7 mouse cellular contexts compared by ENCODE assay signal in the genomic region with DNA sequence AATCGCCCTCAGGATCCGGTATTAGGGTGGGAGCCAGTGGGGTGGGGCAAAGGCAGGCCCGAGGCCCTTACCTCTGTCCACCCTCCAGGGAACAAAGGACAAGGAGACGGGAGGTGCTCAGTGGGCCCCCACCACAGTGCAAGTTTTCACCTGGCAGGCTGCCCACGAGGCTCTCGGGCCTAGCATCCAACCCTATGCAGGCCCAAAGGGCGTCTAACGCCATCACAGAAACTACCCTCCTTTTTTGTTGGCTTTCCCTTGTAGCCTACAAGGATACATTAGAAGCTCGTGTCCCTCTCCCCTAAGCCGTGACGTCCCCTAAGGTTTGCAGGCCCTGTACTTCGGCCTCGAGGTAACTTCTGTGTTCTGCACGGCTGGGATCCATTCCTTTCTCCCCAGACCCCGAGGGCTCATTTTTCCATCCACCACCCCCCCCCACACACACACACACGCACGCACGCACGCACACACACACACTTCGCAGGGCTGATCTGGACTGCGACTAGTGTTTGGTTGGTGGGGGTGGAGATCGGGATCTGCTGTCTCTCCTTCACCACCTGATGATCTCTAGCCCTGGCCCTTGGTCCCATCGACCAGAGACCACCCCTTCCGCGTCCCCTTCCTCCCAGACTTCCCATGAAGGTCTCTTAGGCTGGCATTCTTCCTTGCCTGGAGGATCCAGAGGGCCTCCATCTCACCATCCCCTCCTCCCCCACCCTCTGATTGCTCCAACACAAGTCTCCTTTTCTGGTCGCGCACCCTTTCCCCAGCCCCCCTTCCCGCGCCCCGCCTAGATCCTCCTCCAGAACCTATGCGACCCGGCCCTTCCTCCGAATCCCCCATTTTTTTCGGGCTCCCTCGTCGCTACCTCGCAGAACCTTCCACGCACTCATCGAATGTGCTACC. TPM values are rescaled to one million over a fixed set of nuclear protein-coding genes. Genes with fewer than 3 reads are reported as not detected.
DNase-seq lines count a peak whose midpoint lies in the region; ATAC-seq and TF ChIP-seq lines count a peak whose summit lies in the region.

No protein-coding gene starts in this region.

- H3K36me3 ChIP-seq in ES-E14 (ENCODE audit: control insufficient read depth, insufficient read depth, low read length, poor library complexity, severe bottlenecking), result peaks cover 27% of the 10 kb centered on the region
- H3K36me3 ChIP-seq in heart, embryonic 13.5 days, result peaks cover 49% of the 10 kb centered on the region
- peaks cover 24% of the 10 kb centered on the region for H3K36me3 ChIP-seq in kidney, postnatal 0 days (ENCODE audit: insufficient read depth, low read length)
- peaks cover 25% of the 10 kb centered on the region for H3K36me3 ChIP-seq in lung, embryonic 16.5 days (ENCODE audit: control insufficient read depth, insufficient read depth, low read length)

- H3K4me2 ChIP-seq in heart, embryonic 13.5 days, result peak overlapping the region; percentile 82
- H3K4me2 ChIP-seq in kidney, postnatal 0 days (ENCODE audit: low read length), result peak overlapping the region; percentile 94
- H3K4me2 ChIP-seq in lung, embryonic 16.5 days (ENCODE audit: low read depth, low read length), result peak overlapping the region; percentile 85

- H3K4me3 ChIP-seq in ES-E14 (ENCODE audit: insufficient read depth in 1 of 2, low read depth in 1 of 2, low read length in 2 of 2, poor library complexity in 1 of 2, severe bottlenecking in 1 of 2), result peak overlapping the region; percentile 90 to 98
- peak overlapping the region; percentile 82 for H3K4me3 ChIP-seq in heart, embryonic 13.5 days
- H3K4me3 ChIP-seq in kidney, postnatal 0 days (replicated peaks; ENCODE audit: low read depth, low read length), result peak overlapping the region; percentile 83
- peak overlapping the region; percentile 86 for H3K4me3 ChIP-seq in lung, embryonic 16.5 days (ENCODE audit: low read length)

- peak overlapping the region; percentile 82 for H3K27ac ChIP-seq in ES-E14 (ENCODE audit: insufficient read depth, low read depth, low read length, poor library complexity, severe bottlenecking)
- peak overlapping the region; percentile 100 for H3K27ac ChIP-seq in heart, embryonic 13.5 days (replicated peaks)
- H3K27ac ChIP-seq in kidney, postnatal 0 days, result peak overlapping the region; percentile 90
- H3K27ac ChIP-seq in lung, embryonic 16.5 days (ENCODE audit: low read length), result peak overlapping the region; percentile 92

- H3K4me1 ChIP-seq in ES-E14 (ENCODE audit: control insufficient read depth in 2 of 2, insufficient read depth in 2 of 2, low read length in 2 of 2, poor library complexity in 1 of 2), result peaks cover 2 to 7% of the 10 kb centered on the region in 2 experiments; a peak in 2 of 4 replicates
- H3K4me1 ChIP-seq in heart, embryonic 13.5 days, result peaks cover 53% of the 10 kb centered on the region
- H3K4me1 ChIP-seq in kidney, postnatal 0 days (replicated peaks; ENCODE audit: insufficient read depth, low read length), result peaks cover 12% of the 10 kb centered on the region
- H3K4me1 ChIP-seq in lung, embryonic 16.5 days (replicated peaks; ENCODE audit: control insufficient read depth, insufficient read depth, low read length), result peaks cover 12% of the 10 kb centered on the region

- no peaks in the 10 kb centered on the region for H3K27me3 ChIP-seq in heart, embryonic 13.5 days (replicated peaks)
- no peaks in the 10 kb centered on the region for H3K27me3 ChIP-seq in kidney, postnatal 0 days (ENCODE audit: insufficient read depth, low read length)
- H3K27me3 ChIP-seq in lung, embryonic 16.5 days (ENCODE audit: control insufficient read depth, insufficient read depth, low read depth, low read length), result no peaks in the 10 kb centered on the region

- WGBS in heart, embryonic 13.5 days, result under 1% methylated on average over 39 of the region's 39 CpGs
- under 1% methylated on average over 39 of the region's 39 CpGs for WGBS in kidney, postnatal 0 days
- WGBS in lung, embryonic 16.5 days, result under 1% methylated on average over 39 of the region's 39 CpGs

- TF ChIP-seq CTCF in kidney, postnatal 0 days (IDR thresholded peaks at IDR 0.05; ENCODE audit: low read depth), result no peak

- DNase-seq in ES-E14 (ENCODE audit: low read depth, low spot score), result no peak
- peak; percentile 48 to 58 for DNase-seq in adrenal gland, adult 18-20 months (ENCODE audit: low spot score in 2 of 2)
- peak; percentile 62 for DNase-seq in embryo, embryonic 11 days
- peak; percentile 63 for DNase-seq in kidney, postnatal 0 days (ENCODE audit: low spot score)
- DNase-seq in retina, postnatal 1 day, result peak; percentile 64

- no peak for ATAC-seq in heart, embryonic 13.5 days (ENCODE audit: extremely low read depth, insufficient number of reproducible peaks, low FRiP score, low TSS enrichment)
- peak; percentile 49 for ATAC-seq in kidney, postnatal 0 days (replicated peaks; ENCODE audit: low FRiP score, low read depth)
- peak; percentile 63 for ATAC-seq in lung, embryonic 16.5 days (ENCODE audit: low read depth)

- H3K9me3 ChIP-seq in ES-E14 (ENCODE audit: control insufficient read depth, insufficient read depth, low read depth, low read length), result no peaks in the 10 kb centered on the region
- no peaks in the 10 kb centered on the region for H3K9me3 ChIP-seq in heart, embryonic 13.5 days
- no peaks in the 10 kb centered on the region for H3K9me3 ChIP-seq in kidney, postnatal 0 days (replicated peaks; ENCODE audit: low read length)
- no peaks in the 10 kb centered on the region for H3K9me3 ChIP-seq in lung, embryonic 16.5 days (ENCODE audit: control insufficient read depth, low read length)

- in situ Hi-C loops in ES-E14 (cut with MboI; ENCODE audit: low sequenced_read_pairs in 2 of 2, unreplicated experiment in 2 of 2), result no loop called here

- H3K9ac ChIP-seq in ES-E14 (ENCODE audit: insufficient read depth, low read depth, low read length, poor library complexity, severe bottlenecking), result peak overlapping the region; percentile 99
- H3K9ac ChIP-seq in heart, embryonic 13.5 days, result peak overlapping the region; percentile 97
- H3K9ac ChIP-seq in kidney, postnatal 0 days (ENCODE audit: low read depth, low read length), result peak overlapping the region; percentile 91
- peak overlapping the region; percentile 98 for H3K9ac ChIP-seq in lung, embryonic 16.5 days (ENCODE audit: low read length)

TF ChIP-seq in ES-E14, 5 proteins besides CTCF, POLR2A, EP300 and RAD21:
- TF ChIP-seq CHD2 (IDR thresholded peaks at IDR 0.05; ENCODE audit: low read depth, low read length) (no peak), ZNF384 (IDR thresholded peaks at IDR 0.05; ENCODE audit: low read depth, low read length) (no peak), HCFC1 (IDR thresholded peaks at IDR 0.05; ENCODE audit: borderline replicate concordance, insufficient read depth, low read length) (no peak), MAFK (IDR thresholded peaks at IDR 0.05; ENCODE audit: insufficient read depth, low read depth, low read length) (no peak)

RNA-seq across cellular contexts. Expression of a gene that starts 2.3 kb away (rescaled TPM):
- total RNA-seq in ES-E14 (2012; rRNA removed), result 2.3 and 2.6 TPM in 2 replicates
- 1 to 10 TPM in 1 of 2 experiments, under 1 TPM in 1; 0.74 to 1.7 TPM for total RNA-seq in adrenal gland, adult 18-20 months (2021)
- 3,442 and 4,164 TPM in 2 replicates for polyA plus RNA-seq in heart, embryonic 13.5 days (2015; fragmentation: Nextera tagmentation; extraction: Ambion mirVana)
- 0.79 and 0.95 TPM in 2 replicates for polyA plus RNA-seq in kidney, postnatal 0 days (2015; fragmentation: Nextera tagmentation; extraction: Ambion mirVana)
- polyA plus RNA-seq in lung, embryonic 16.5 days (2015; fragmentation: Nextera tagmentation; extraction: Ambion mirVana), result 93.6 and 113 TPM in 2 replicates

RNA-seq across cellular contexts. Expression of a gene that starts 10.9 kb away (rescaled TPM):
- total RNA-seq in ES-E14 (2012; rRNA removed), result 169 and 204 TPM in 2 replicates
- total RNA-seq in adrenal gland, adult 18-20 months (2021), result 100 to 1,000 TPM; 257 to 319 TPM
- 340 and 345 TPM in 2 replicates for polyA plus RNA-seq in heart, embryonic 13.5 days (2015; fragmentation: Nextera tagmentation; extraction: Ambion mirVana)
- 197 and 214 TPM in 2 replicates for polyA plus RNA-seq in kidney, postnatal 0 days (2015; fragmentation: Nextera tagmentation; extraction: Ambion mirVana)
- polyA plus RNA-seq in lung, embryonic 16.5 days (2015; fragmentation: Nextera tagmentation; extraction: Ambion mirVana), result 377 and 397 TPM in 2 replicates

RNA-seq across cellular contexts. Expression of a gene that starts 11.8 kb away (rescaled TPM):
- 0.22 and 0.37 TPM in 2 replicates for total RNA-seq in ES-E14 (2012; rRNA removed)
- total RNA-seq in adrenal gland, adult 18-20 months (2021), result 10 to 100 TPM in 1 of 2 experiments, 1 to 10 TPM in 1; 8.5 to 10.6 TPM
- polyA plus RNA-seq in heart, embryonic 13.5 days (2015; fragmentation: Nextera tagmentation; extraction: Ambion mirVana), result 0.51 TPM in 2 replicates
- polyA plus RNA-seq in kidney, postnatal 0 days (2015; fragmentation: Nextera tagmentation; extraction: Ambion mirVana), result 6.5 and 7.8 TPM in 2 replicates
- polyA plus RNA-seq in lung, embryonic 16.5 days (2015; fragmentation: Nextera tagmentation; extraction: Ambion mirVana), result 2.3 and 2.7 TPM in 2 replicates

RNA-seq across cellular contexts. Expression of a gene that starts 37.4 kb away (rescaled TPM):
- 1.3 and 2.0 TPM in 2 replicates for total RNA-seq in ES-E14 (2012; rRNA removed)
- 10 to 100 TPM; 83.4 to 93.7 TPM for total RNA-seq in adrenal gland, adult 18-20 months (2021)
- polyA plus RNA-seq in heart, embryonic 13.5 days (2015; fragmentation: Nextera tagmentation; extraction: Ambion mirVana), result 43.2 and 49.5 TPM in 2 replicates
- polyA plus RNA-seq in kidney, postnatal 0 days (2015; fragmentation: Nextera tagmentation; extraction: Ambion mirVana), result 26.4 and 27.8 TPM in 2 replicates
- 48.9 and 52.1 TPM in 2 replicates for polyA plus RNA-seq in lung, embryonic 16.5 days (2015; fragmentation: Nextera tagmentation; extraction: Ambion mirVana)

RNA-seq across cellular contexts. Expression of a gene that starts 45.3 kb away (rescaled TPM):
- 4.8 and 5.3 TPM in 2 replicates for total RNA-seq in ES-E14 (2012; rRNA removed)
- 1 to 10 TPM; 5.8 to 6.7 TPM for total RNA-seq in adrenal gland, adult 18-20 months (2021)
- 7.8 and 8.2 TPM in 2 replicates for polyA plus RNA-seq in heart, embryonic 13.5 days (2015; fragmentation: Nextera tagmentation; extraction: Ambion mirVana)
- polyA plus RNA-seq in kidney, postnatal 0 days (2015; fragmentation: Nextera tagmentation; extraction: Ambion mirVana), result 16.8 and 18.1 TPM in 2 replicates
- 13.5 TPM in 2 replicates for polyA plus RNA-seq in lung, embryonic 16.5 days (2015; fragmentation: Nextera tagmentation; extraction: Ambion mirVana)

Comparison
In these comparisons a context has a peak if more than half of its experiments do, and no peak if none do; other contexts are left out.
1. RNA of a gene that starts 2.3 kb away (polyA plus RNA-seq): 3,442 to 4,164 TPM in heart, embryonic 13.5 days and 93.6 to 113 TPM in lung, embryonic 16.5 days; 0.79 to 0.95 TPM in kidney, postnatal 0 days; every median in the first group is over 10 times any median in the second.
2. Peak in every context shown above with its lines, with median percentiles within 50 percentile points of each other: H3K27ac ChIP-seq, H3K4me3 ChIP-seq, H3K9ac ChIP-seq and H3K4me2 ChIP-seq.